Mouse (Mus musculus): Measurements from ENCODE around the gene Ccr6. TPM values are rescaled to one million over a fixed set of nuclear protein-coding genes. Genes with fewer than 3 reads are reported as not detected.
A peak's percentile ranks its signal among the peaks of the same experiment; 100 is the strongest.

The Ccr6 gene
- polyA plus RNA-seq, 1 experiment = not detected

DNA sequence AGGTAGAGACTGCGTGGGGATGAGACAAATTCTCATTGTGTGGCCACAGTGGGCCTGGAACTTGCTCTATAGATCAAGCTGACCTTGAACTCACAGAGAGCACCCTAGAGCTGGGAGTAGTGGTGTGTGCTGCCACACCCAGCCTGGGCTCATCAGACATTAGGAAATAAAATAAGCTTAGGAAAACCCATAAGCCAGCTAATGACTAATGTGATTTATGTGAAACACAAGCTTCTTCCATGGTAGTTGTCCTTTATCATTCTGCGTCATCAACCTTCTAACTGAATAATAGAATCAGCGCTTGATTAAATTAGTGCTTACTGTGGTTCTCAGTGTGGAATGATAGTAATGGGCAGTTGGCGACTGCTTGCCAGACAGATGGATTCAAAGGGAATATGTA lies 51.1 kb downstream of the Ccr6 start:
- no peak for DNase-seq (ENCODE audit: low read depth)
- TF ChIP-seq CTCF (IDR thresholded peaks at IDR 0.05; ENCODE audit: borderline replicate concordance, extremely low read depth, insufficient read depth, insufficient read length) (no peak), POLR2A (IDR thresholded peaks at IDR 0.05; ENCODE audit: borderline replicate concordance, extremely low read depth, insufficient read depth, insufficient read length, poor library complexity, severe bottlenecking) (no peak)

DNA sequence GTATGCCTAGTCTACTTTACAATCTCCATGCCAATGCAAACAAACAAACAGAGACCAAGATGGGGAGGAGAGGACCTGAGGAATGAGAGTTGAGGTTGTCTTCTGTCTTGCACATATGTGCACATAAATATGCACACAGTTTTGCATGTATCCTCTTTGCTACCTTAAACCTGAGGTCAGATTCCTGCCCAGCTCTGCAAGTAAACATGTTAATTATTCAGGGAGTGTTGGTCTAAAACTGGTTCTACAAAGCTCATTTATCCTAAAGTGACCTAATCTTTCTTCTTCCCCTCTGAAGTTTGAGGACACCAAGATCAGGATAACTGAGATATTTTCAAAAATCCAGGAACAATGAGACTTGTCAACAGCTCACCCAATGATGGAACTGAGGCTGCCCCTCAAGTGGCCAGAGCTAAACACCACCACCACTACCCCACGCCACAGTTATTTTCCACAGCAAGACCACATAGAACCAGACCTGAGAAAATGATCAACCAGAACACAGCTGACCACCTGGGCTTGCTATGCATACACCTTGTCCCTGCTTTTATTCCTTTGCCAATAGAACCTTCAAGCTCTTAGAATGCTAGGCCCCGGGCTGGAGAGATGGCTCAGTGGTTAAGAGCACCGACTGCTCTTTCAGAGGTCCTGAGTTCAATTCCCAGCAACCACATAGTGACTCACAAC lies 54.3 kb downstream of the Ccr6 start:
- no peak for DNase-seq (ENCODE audit: low read depth)
- TF ChIP-seq POLR2A (IDR thresholded peaks at IDR 0.05; ENCODE audit: borderline replicate concordance, extremely low read depth, insufficient read depth, insufficient read length, poor library complexity, severe bottlenecking) (no peak), CTCF (IDR thresholded peaks at IDR 0.05; ENCODE audit: borderline replicate concordance, extremely low read depth, insufficient read depth, insufficient read length) (no peak)

DNA sequence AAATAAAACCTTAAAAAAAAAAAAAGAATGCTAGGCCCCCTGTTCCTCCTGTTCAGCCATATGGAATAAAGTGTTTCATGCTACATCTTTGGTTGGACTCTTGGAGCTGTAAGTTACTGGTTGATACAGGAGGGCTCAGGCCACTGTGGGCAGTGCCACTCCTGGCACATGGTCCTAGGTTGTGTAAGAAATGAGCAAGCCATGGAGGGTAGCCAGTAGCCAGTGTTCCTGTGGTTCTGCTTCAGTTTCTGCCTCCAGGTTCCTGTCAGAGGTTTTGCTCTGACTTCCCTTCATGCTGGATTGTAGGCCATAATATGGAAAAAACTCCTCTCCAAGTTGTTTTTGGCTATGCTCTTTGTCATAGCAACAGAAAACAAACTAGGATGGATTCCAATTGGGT lies 54.9 kb downstream of the Ccr6 start:
- no peak for DNase-seq (ENCODE audit: low read depth)
- no peak for TF ChIP-seq POLR2A (IDR thresholded peaks at IDR 0.05; ENCODE audit: borderline replicate concordance, extremely low read depth, insufficient read depth, insufficient read length, poor library complexity, severe bottlenecking)
- TF ChIP-seq CTCF (IDR thresholded peaks at IDR 0.05; ENCODE audit: borderline replicate concordance, extremely low read depth, insufficient read depth, insufficient read length) = no peak

DNA sequence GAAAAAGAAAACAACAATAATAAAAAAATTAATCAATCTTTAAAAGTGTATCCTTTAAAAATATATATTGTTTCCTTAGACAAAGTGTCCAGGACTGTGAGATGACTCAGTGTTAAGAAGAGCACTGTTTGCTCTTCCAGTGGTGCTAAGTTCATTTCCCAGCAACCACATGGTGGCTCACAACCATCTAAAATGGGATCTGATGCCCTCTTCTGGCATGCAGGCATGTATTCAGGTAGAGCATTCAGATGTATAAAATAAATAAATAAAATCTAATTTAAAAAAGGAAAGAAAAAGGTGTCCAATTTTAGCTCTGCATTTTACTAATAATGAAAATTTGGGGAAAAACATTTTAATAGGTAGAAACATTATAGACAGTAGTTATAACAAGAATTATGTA lies 60.0 kb downstream of the Ccr6 start:
- no peak for DNase-seq (ENCODE audit: low read depth)

DNA sequence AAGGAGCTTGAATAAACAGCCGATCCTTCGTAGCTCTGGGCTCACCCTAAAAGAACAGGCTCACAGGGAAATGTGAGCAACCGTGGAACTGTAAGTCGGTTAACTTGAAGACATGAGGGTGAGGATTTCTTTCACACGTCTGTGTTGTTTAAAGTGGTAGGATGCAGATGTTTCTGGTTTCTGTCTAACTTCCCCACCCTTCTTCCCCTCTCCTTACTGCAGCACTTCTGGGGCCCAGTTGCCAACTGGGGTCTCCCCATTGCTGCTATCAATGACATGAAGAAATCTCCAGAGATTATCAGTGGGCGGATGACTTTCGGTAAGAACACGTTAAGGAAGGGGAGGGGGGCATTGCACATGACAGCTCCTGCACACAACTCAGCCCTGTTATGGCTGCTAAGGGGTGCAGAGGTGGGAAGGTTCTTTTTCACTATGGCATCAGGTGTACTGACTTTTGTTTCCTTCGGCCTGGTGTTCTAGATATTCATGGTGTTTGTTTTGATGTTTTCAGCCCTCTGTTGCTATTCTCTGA lies 60.5 kb downstream of the Ccr6 start:
- TF ChIP-seq CTCF (IDR thresholded peaks at IDR 0.05; ENCODE audit: borderline replicate concordance, extremely low read depth, insufficient read depth, insufficient read length) (no peak), POLR2A (IDR thresholded peaks at IDR 0.05; ENCODE audit: borderline replicate concordance, extremely low read depth, insufficient read depth, insufficient read length, poor library complexity, severe bottlenecking) (no peak)
- DNase-seq (ENCODE audit: low read depth) = no peak

More for the DNA sequence above, 60.0 kb downstream of the Ccr6 start:
- TF ChIP-seq POLR2A (IDR thresholded peaks at IDR 0.05; ENCODE audit: borderline replicate concordance, extremely low read depth, insufficient read depth, insufficient read length, poor library complexity, severe bottlenecking) = no peak
- peak; percentile 6; the same call in 1 of the 2 replicates for TF ChIP-seq CTCF (IDR thresholded peaks at IDR 0.05; ENCODE audit: borderline replicate concordance, extremely low read depth, insufficient read depth, insufficient read length)

DNA sequence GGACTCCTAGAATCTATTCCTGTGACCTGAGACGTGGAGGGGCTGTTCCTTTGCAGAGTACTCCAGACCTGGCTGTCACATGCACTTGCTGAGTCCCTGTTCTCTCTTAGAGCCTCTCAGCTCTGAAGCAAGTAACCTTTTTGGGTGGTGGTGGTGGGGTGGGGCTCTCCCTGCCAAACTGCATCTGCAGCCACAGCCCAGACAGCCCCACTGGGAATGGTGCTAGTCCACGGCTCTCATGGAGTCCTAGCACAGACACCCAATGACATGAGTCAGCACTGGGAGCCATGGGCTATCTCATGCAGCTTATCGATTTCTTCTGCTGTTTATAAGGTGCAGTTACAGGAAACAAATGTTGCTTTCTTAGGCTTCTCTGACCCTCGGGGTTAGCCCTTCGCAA lies 61.9 kb downstream of the Ccr6 start:
- DNase-seq (ENCODE audit: low read depth) = no peak
- TF ChIP-seq POLR2A (IDR thresholded peaks at IDR 0.05; ENCODE audit: borderline replicate concordance, extremely low read depth, insufficient read depth, insufficient read length, poor library complexity, severe bottlenecking) = no peak
- TF ChIP-seq CTCF (IDR thresholded peaks at IDR 0.05; ENCODE audit: borderline replicate concordance, extremely low read depth, insufficient read depth, insufficient read length) = no peak

DNA sequence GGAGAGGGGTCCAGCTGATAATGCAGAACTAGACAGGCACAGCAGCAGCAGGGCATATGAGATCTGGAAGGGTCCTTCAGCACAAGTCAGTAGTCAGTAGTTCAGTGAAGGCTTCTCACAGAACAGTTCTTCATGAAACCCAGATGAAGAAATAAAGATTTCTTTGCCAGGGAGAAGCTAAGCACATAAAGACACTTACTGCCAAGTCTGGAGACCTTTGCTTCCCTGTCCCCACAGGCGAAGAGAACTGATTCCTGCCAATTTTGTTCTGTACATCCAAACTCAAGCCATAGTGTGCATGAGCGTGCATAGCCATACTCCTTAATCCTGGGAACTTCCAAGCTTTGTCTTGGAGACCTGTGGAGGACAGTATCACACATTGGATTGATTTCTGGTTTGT lies 62.4 kb downstream of the Ccr6 start:
- no peak for TF ChIP-seq CTCF (IDR thresholded peaks at IDR 0.05; ENCODE audit: borderline replicate concordance, extremely low read depth, insufficient read depth, insufficient read length)
- TF ChIP-seq POLR2A (IDR thresholded peaks at IDR 0.05; ENCODE audit: borderline replicate concordance, extremely low read depth, insufficient read depth, insufficient read length, poor library complexity, severe bottlenecking) = no peak
- no peak for DNase-seq (ENCODE audit: low read depth)

DNA sequence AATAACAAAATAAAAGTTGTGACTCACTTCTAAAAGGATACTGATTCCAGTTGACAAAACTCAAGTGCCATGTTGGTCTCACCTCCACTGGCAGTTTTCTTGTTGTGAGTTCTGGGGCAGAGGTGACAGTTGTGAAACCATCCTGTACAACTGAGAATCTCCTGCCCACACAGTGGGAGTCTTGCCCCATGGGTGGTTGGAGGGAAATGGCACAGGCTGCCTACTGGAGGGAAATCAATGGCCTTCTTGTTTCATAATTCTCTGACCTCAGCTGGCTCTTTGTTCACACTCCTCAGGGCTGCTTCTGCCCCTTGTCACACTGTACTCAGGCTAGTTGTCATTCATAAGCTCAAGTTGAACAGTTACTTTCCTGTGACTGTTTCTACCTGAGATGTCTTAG lies 63.7 kb downstream of the Ccr6 start:
- TF ChIP-seq CTCF (IDR thresholded peaks at IDR 0.05; ENCODE audit: borderline replicate concordance, extremely low read depth, insufficient read depth, insufficient read length) (no peak), POLR2A (IDR thresholded peaks at IDR 0.05; ENCODE audit: borderline replicate concordance, extremely low read depth, insufficient read depth, insufficient read length, poor library complexity, severe bottlenecking) (no peak)
- DNase-seq (ENCODE audit: low read depth) = no peak

DNA sequence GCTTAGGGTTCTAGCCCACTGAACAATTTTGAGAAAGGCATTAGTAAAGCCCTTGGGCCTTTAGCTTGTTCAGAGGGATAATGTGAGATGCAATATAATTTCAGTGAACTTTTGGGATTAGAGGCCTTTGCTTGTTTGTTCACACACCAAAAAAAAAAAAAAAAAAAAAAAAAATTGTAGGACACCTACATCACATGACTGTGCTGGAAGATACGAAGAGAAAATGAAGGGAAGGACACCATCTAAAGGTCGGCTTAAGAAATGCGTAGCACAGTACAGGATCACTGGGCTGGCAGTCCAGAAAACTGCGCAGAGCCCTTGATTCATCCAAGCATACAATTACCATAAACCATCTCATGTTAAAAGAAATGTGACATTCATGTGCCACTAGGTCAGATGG lies 65.7 kb downstream of the Ccr6 start:
- no peak for DNase-seq (ENCODE audit: low read depth)
- TF ChIP-seq CTCF (IDR thresholded peaks at IDR 0.05; ENCODE audit: borderline replicate concordance, extremely low read depth, insufficient read depth, insufficient read length) (no peak), POLR2A (IDR thresholded peaks at IDR 0.05; ENCODE audit: borderline replicate concordance, extremely low read depth, insufficient read depth, insufficient read length, poor library complexity, severe bottlenecking) (no peak)

DNA sequence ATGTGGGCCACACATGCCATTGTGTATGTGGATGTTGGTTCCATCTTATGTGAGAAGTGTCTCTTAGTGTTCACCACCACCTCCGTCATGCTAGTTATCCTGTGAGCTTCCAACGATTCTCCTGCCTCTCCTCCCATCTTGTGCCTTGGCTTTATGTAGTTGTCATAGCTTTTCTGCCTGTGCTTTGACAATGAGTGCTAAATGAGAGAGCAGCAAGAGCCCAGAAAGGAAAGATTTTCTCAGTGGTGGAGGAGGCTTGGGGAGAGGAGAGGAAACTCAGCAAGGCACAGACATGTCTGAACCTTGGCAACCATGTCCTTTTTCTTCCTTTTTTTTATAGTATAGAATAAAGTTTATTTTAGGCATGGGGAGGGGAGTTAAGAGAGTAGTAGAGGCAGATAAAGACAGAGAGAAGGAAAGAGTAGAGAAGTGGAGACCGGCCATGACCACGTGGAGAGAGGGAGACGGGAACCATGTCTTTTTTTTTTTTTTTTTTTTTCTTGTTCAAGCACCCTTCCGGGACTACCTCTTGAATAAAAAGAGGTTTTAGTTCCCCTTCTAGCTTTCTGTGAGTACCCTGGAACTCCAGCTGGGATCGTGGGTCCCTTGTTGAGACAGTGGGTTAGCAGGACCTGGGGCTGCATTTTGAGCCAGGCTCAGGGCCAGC lies 67.1 kb downstream of the Ccr6 start:
- TF ChIP-seq POLR2A (IDR thresholded peaks at IDR 0.05; ENCODE audit: borderline replicate concordance, extremely low read depth, insufficient read depth, insufficient read length, poor library complexity, severe bottlenecking) (no peak), CTCF (IDR thresholded peaks at IDR 0.05; ENCODE audit: borderline replicate concordance, extremely low read depth, insufficient read depth, insufficient read length) (no peak)
- DNase-seq (ENCODE audit: low read depth) = no peak

DNA sequence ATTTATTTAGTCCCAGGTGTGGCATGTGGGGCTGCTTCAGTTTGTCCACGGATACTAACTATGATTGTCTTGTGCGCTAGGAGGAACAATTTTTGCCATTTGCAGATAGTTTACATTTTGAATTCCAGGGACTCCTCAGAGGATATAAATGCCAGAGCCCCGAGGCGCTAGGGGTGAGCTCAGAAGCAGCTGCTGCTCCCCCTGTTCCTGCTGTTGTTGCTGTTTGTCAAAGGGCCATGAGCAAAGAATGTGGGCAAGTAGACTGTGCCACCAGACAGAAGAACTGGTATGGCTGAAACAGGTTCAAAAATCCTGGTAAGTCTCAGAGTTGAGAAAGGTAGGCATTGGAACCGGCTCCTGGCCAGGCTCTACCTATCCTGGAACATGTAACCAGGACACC lies 67.8 kb downstream of the Ccr6 start:
- TF ChIP-seq CTCF (IDR thresholded peaks at IDR 0.05; ENCODE audit: borderline replicate concordance, extremely low read depth, insufficient read depth, insufficient read length) (no peak), POLR2A (IDR thresholded peaks at IDR 0.05; ENCODE audit: borderline replicate concordance, extremely low read depth, insufficient read depth, insufficient read length, poor library complexity, severe bottlenecking) (no peak)
- DNase-seq (ENCODE audit: low read depth) = no peak

DNA sequence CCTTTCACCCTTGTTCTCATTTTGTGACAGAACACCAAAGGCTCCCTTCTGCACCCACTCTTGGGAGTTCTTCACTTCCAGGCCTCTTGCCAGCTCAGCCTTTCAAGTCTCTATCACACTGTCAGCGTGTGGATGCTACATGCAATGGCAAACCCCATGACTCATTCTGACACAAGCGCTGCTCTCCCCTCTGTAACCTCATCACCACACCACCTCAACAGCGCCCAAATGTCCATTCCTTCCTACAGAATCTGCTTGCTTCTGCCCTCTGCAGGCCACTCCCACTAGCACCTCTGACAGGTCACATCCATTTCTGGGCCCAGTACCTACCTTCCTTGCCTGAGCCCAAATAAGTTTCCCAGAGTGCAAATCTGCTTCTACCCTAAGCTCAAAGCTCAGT lies 70.0 kb downstream of the Ccr6 start:
- no peak for DNase-seq (ENCODE audit: low read depth)
- no peak for TF ChIP-seq POLR2A (IDR thresholded peaks at IDR 0.05; ENCODE audit: borderline replicate concordance, extremely low read depth, insufficient read depth, insufficient read length, poor library complexity, severe bottlenecking)
- TF ChIP-seq CTCF (IDR thresholded peaks at IDR 0.05; ENCODE audit: borderline replicate concordance, extremely low read depth, insufficient read depth, insufficient read length) = peak; percentile 22; the same call in 1 of the 2 replicates
